Mouse (Mus musculus) liver, adult 2 months (tissue): ENCODE measurements around the gene Iqgap3. TPM values are rescaled to one million over a fixed set of nuclear protein-coding genes. Genes with fewer than 3 reads are reported as not detected.
A peak's percentile ranks its signal among the peaks of the same experiment; 100 is the strongest.

Experiments
- DNase-seq: peaks from one replicate; pipeline ENCODE4 v3.0.0-alpha.2; 2011; ENCODE audit warnings: low read depth, low spot score; ENCODE audit errors: extremely low read depth
- H3K27ac ChIP-seq: fragments of 200-500 bp; replicated peaks from 2 replicates; pipeline ENCODE4 v1.5.1; 2012; ENCODE audit warnings: low read depth, mild to moderate bottlenecking, control low read depth, inconsistent platforms, low read length; ENCODE audit not compliant: insufficient read depth
- H3K27me3 ChIP-seq: fragments of 200-500 bp; 2 replicates; pipeline ENCODE4 v1.6.1; 2012; ENCODE audit warnings: mild to moderate bottlenecking, moderate library complexity, low read length, inconsistent platforms; ENCODE audit not compliant: control insufficient read depth, insufficient read depth
- H3K36me3 ChIP-seq: fragments of 200-500 bp; 2 replicates; pipeline ENCODE4 v1.6.1; 2012; ENCODE audit warnings: low read length, inconsistent platforms; ENCODE audit not compliant: control insufficient read depth, insufficient read depth
- H3K4me1 ChIP-seq: fragments of 200-500 bp; 2 replicates; pipeline ENCODE4 v1.6.1; 2011; ENCODE audit warnings: low read length; ENCODE audit not compliant: control insufficient read depth, insufficient read depth
- H3K4me3 ChIP-seq: fragments of 200-500 bp; 2 replicates; pipeline ENCODE4 v1.5.1; 2011; ENCODE audit warnings: low read depth, mild to moderate bottlenecking, control low read depth, low read length, moderate library complexity; ENCODE audit not compliant: insufficient read depth
- H3K79me2 ChIP-seq: fragments of 200-500 bp; 2 replicates; pipeline ENCODE4 v1.6.1; 2012; ENCODE audit warnings: inconsistent platforms, mild to moderate bottlenecking, low read length, moderate library complexity; ENCODE audit not compliant: control insufficient read depth, insufficient read depth
- H3K9ac ChIP-seq: fragments of 200-500 bp; 2 replicates; pipeline ENCODE4 v1.6.1; 2012; ENCODE audit warnings: low read depth, mild to moderate bottlenecking, control low read depth, inconsistent platforms, low read length
- CTCF ChIP-seq: fragments of 200-500 bp; IDR thresholded peaks from 2 replicates; pipeline ENCODE4 v1.5.1; 2011; ENCODE audit warnings: low read depth, low read length, control low read depth
- POLR2A ChIP-seq: fragments of 200-500 bp; IDR thresholded peaks from 2 replicates; pipeline ENCODE4 v1.6.1; 2011; ENCODE audit warnings: low read length, control low read depth; ENCODE audit not compliant: insufficient read depth; ENCODE audit errors: extremely low read depth
- WGBS: fragments of 180-500 bp; shearing (Covaris S2); methylation state at CpG from one replicate; pipeline ENCODE4 v1.1.7; 2018; 5-methylcytosine and 5-hydroxymethylcytosine counted together
- polyA plus RNA-seq: library from polyadenylated mRNA; depleted of rRNA; stranded (reverse); fragments of >200 nt; gene quantifications from 2 replicates; pipeline ENCODE4 v1.2.3, GENCODE M21; 2012
- total RNA-seq: library from RNA; depleted of rRNA; stranded (reverse); fragments of >200 nt; gene quantifications from 2 replicates; pipeline ENCODE4 v1.2.3, GENCODE M21; 2014

The Iqgap3 gene
- total and polyA plus RNA-seq, 2 experiments: 0.16 to 0.18 TPM

DNA sequence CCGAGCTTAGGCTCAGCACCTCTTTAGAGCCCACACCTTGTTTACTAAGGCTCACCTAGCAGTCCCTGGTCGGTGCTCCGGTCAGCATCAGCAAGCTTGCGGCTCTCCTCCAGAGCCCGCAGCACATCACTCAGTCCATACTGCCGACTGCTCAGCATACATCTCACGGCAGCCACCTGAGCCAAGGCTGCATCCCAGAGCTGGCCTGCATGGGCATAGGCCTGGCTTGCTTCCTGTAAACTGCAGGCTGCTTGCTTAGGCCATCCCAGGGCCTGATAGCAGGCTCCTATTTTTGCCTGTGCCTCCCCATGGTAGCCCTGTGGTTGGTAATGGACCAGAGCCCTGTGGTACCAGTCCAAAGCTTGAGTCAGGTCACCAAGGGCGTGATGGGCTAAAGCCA lies 7.0 kb upstream of the Iqgap3 start:
- Histone ChIP-seq H3K27me3 (no peaks in the 10 kb centered on the region), H3K27ac (no peak overlapping the region), H3K9ac (no peak overlapping the region), H3K79me2 (no peaks in the 10 kb centered on the region), H3K36me3 (no peaks in the 10 kb centered on the region), H3K4me3 (no peak overlapping the region), H3K4me1 (no peaks in the 10 kb centered on the region)
- WGBS: 84% methylated on average over 8 of the region's 8 CpGs
- DNase-seq: no peak
- TF ChIP-seq CTCF (no peak), POLR2A (no peak)

DNA sequence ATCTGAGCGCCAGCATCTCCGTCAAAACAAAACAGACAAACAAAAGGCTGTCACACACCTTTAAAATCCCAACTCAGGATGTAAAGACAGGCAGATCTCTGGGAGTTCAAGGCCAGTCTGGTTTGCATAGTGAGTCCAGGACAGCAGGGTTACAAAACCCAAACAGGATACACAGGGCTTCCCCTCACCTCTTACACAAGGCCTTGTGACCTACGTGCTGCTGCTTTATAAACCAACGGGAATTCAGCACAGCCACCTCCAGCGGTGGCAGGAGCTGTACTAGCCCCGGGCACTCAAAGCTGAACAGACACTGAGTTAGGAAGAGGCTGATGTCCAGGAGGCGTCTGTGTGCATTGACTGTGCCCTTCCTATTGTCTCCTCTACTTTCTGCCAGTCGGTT lies 4.3 kb upstream of the Iqgap3 start:
- TF ChIP-seq CTCF (no peak), POLR2A (no peak)
- H3K4me3 ChIP-seq: no peak overlapping the region
- no peaks in the 10 kb centered on the region for H3K36me3 ChIP-seq
- H3K27ac ChIP-seq: no peak overlapping the region
- no peak overlapping the region for H3K9ac ChIP-seq
- DNase-seq: no peak
- no peaks in the 10 kb centered on the region for H3K79me2 ChIP-seq
- 26% methylated on average over 8 of the region's 8 CpGs for WGBS
- H3K27me3 ChIP-seq: no peaks in the 10 kb centered on the region
- H3K4me1 ChIP-seq: no peaks in the 10 kb centered on the region

DNA sequence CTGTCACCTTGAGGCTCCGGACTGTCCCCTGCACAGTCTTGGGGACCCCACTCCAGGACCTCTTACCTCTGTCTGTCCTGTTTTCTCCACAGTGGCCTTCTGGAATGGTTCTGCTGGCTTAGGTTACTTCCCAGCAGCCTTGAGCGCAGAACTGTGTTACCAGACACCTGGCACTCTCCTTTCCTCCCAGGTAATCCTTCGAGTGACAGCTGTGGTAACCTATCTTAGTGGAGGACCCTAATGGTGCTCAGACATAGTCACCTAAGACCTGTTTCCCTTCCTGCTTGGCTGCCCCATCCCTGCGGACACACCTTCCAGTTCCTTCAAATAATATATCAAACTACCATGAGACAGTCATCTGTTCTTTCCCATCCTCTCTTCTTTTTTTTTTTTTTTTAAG lies 3.6 kb upstream of the Iqgap3 start, which contains the start of gene Ttc24:
Gene Ttc24, minus strand, starts transcription at position 101 of the 400 bp plus-strand sequence.
- no peaks in the 10 kb centered on the region for H3K27me3 ChIP-seq
- no peak within 1 kb of the TSS for H3K9ac ChIP-seq
- WGBS: 82% methylated on average over 4 of the region's 4 CpGs
- TF ChIP-seq CTCF: no peak
- no peak for TF ChIP-seq POLR2A
- H3K79me2 ChIP-seq: no peaks in the 10 kb centered on the region
- DNase-seq: no peak
- no peak within 1 kb of the TSS for H3K4me3 ChIP-seq
- no peak within 1 kb of the TSS for H3K27ac ChIP-seq
- H3K36me3 ChIP-seq: no peaks in the 10 kb centered on the region
- H3K4me1 ChIP-seq: no peaks in the 10 kb centered on the region

DNA sequence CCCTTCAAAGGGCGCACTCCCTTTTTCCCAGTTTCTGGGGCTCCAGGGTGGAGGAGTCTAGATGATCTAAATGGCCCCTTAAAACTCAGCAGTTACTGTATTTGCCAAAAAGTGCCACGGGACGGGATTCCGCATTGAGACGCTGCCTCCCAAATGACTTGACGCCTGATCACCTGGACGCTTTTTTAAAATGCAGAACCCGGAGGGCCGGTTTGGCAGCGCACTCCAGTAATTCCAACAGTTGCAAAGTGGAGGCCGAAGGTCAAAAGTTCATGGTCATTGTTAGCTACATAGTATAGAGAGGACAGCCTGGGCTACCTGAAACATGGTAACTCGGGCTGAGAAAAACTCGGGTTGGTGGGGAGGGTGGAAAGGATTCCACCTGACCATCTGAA lies 450 bp downstream of the Iqgap3 start:
- Histone ChIP-seq H3K4me1 (no peaks in the 10 kb centered on the region), H3K79me2 (no peaks in the 10 kb centered on the region), H3K9ac (no peak overlapping the region), H3K36me3 (no peaks in the 10 kb centered on the region), H3K27ac (no peak overlapping the region), H3K4me3 (peak overlapping the region; percentile 42; the same call in 1 of the 2 replicates), H3K27me3 (no peaks in the 10 kb centered on the region)
- DNase-seq: no peak
- 3% methylated on average over 13 of the region's 13 CpGs for WGBS
- TF ChIP-seq CTCF (no peak), POLR2A (no peak)

DNA sequence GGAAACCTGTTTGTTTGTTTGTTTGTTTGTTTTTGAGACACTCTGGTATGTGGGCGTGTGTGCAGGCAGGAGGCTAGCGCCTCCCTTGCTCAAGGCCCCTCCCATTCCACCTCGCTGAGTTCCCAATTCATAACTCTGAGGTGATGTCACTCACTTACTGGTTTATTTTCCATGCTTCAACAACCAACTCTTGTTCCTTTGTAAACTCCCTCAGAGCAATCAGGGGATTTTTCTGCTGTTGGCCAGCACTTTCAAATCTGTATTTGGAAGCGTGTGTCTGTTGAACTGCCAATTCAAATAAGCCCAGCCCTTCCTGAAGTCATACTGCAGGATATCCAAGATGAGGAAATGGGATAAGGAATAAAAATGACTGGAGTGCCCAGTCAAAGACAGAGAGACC lies 892 bp downstream of the Iqgap3 start:
- DNase-seq: no peak
- no peak overlapping the region for H3K9ac ChIP-seq
- WGBS: 10% methylated on average over 4 of the region's 4 CpGs

DNA sequence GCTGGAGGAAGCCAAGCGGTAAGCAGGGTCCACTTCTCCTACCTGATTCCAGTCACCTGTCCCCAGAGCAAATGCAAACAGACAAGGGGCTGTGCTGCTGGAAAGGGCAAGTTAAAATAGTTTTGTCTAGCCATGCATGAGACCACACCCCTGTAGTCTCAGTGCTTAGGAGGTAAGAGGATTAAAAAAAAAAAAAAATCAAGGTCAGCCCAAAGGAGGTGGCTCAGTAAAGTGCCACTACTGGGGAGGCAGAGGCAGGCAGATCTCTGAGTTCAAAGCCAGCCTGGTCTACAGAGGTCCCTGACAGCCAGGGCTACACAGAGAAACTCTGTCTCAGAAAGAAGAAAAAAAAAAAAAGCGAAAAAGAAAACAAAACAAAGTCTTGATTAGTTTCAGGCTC lies 2.2 kb downstream of the Iqgap3 start:
- 93% methylated on average over 2 of the region's 2 CpGs for WGBS
- Histone ChIP-seq H3K9ac (no peak overlapping the region), H3K4me3 (no peak overlapping the region), H3K27me3 (no peaks in the 10 kb centered on the region), H3K4me1 (no peaks in the 10 kb centered on the region), H3K36me3 (no peaks in the 10 kb centered on the region), H3K79me2 (no peaks in the 10 kb centered on the region), H3K27ac (no peak overlapping the region)
- TF ChIP-seq CTCF (no peak), POLR2A (no peak)
- no peak for DNase-seq

More for the DNA sequence above, 892 bp downstream of the Iqgap3 start:
- TF ChIP-seq CTCF (no peak), POLR2A (no peak)
- no peak overlapping the region for H3K4me3 ChIP-seq
- no peaks in the 10 kb centered on the region for H3K4me1 ChIP-seq
- no peaks in the 10 kb centered on the region for H3K79me2 ChIP-seq
- no peaks in the 10 kb centered on the region for H3K36me3 ChIP-seq
- H3K27ac ChIP-seq: no peak overlapping the region
- no peaks in the 10 kb centered on the region for H3K27me3 ChIP-seq
